Mouse (Mus musculus): ENCODE results near the gene Aldh3a2.
"Not testable (repeated sequence)": the region's sequence is repeated elsewhere in the genome, so short reads cannot be mapped to it uniquely, and the experiment has no call there.

The Aldh3a2 gene

GRCm38 (mm10) chr11:61266551-61267533 is at the start of gene Aldh3a2:
TSS of gene Aldh3a2 (minus strand) at chr11:61267464.
- DNase-seq, result peak; percentile 90 to 97

- no peak for DNase-seq
Observed at GRCm38 (mm10) chr11:61316864-61317263, 49.6 kb upstream of the Aldh3a2 start.

GRCm38 (mm10) chr11:61310321-61310720 is 43.1 kb upstream of the Aldh3a2 start:
- no peak for DNase-seq

GRCm38 (mm10) chr11:61309831-61310230 is 42.6 kb upstream of the Aldh3a2 start:
- DNase-seq, result no peak

- DNase-seq, result no peak
Observed at GRCm38 (mm10) chr11:61307795-61308194, 40.5 kb upstream of the Aldh3a2 start.

GRCm38 (mm10) chr11:61305377-61305776 is 38.1 kb upstream of the Aldh3a2 start:
- peak in 1 of 2 experiments; percentile 51 for DNase-seq

- DNase-seq, result not testable (repeated sequence)
Observed at GRCm38 (mm10) chr11:61304535-61304934, 37.3 kb upstream of the Aldh3a2 start.

GRCm38 (mm10) chr11:61300716-61301392 is 33.6 kb upstream of the Aldh3a2 start:
- DNase-seq, result no peak

GRCm38 (mm10) chr11:61300205-61300604 is 32.9 kb upstream of the Aldh3a2 start:
- no peak for DNase-seq

GRCm38 (mm10) chr11:61297901-61298300 is 30.6 kb upstream of the Aldh3a2 start:
- no peak for DNase-seq

GRCm38 (mm10) chr11:61297326-61297725 is 30.1 kb upstream of the Aldh3a2 start:
- no peak for DNase-seq

GRCm38 (mm10) chr11:61296556-61296955 is 29.3 kb upstream of the Aldh3a2 start:
- DNase-seq, result no peak

- no peak for DNase-seq
Observed at GRCm38 (mm10) chr11:61295556-61295955, 28.3 kb upstream of the Aldh3a2 start.

GRCm38 (mm10) chr11:61294431-61294830 is 27.2 kb upstream of the Aldh3a2 start:
- no peak for DNase-seq

GRCm38 (mm10) chr11:61293251-61293650 is 26.0 kb upstream of the Aldh3a2 start:
- no peak for DNase-seq

- no peak for DNase-seq
Observed at GRCm38 (mm10) chr11:61284323-61284722, 17.1 kb upstream of the Aldh3a2 start.

- no peak for DNase-seq
Observed at GRCm38 (mm10) chr11:61283414-61284049, 16.3 kb upstream of the Aldh3a2 start.

GRCm38 (mm10) chr11:61278445-61279077 is 11.3 kb upstream of the Aldh3a2 start:
- no peak for DNase-seq

GRCm38 (mm10) chr11:61277937-61278336 is 10.7 kb upstream of the Aldh3a2 start:
- DNase-seq, result no peak

- no peak for DNase-seq
Observed at GRCm38 (mm10) chr11:61276482-61276881, 9.2 kb upstream of the Aldh3a2 start.

GRCm38 (mm10) chr11:61275106-61275505 is 7.8 kb upstream of the Aldh3a2 start:
- DNase-seq, result no peak

- no peak for DNase-seq
Observed at GRCm38 (mm10) chr11:61274421-61274820, 7.2 kb upstream of the Aldh3a2 start.

GRCm38 (mm10) chr11:61273928-61274327 is 6.7 kb upstream of the Aldh3a2 start:
- no peak for DNase-seq

Data from spleen, adult 18-20 months (tissue).